Mouse (Mus musculus): ENCODE measurements around the gene Hist1h1d.

GRCm38 (mm10) chr13:23515281-23515680, 37.8 kb upstream of the Hist1h1d start:
- TF ChIP-seq CTCF (conservative IDR thresholded peaks at IDR 0.05; ENCODE audit: low read length) (no peak), NANOG (IDR thresholded peaks at IDR 0.05; ENCODE audit: borderline replicate concordance, low read length) (no peak), POU5F1 (IDR thresholded peaks at IDR 0.05; ENCODE audit: borderline replicate concordance, low read length) (no peak)

Data from E14TG2a.4 (cell line).